Mouse (Mus musculus): ENCODE results near the gene Clca4b. TPM values are rescaled to one million over a fixed set of nuclear protein-coding genes. Genes with fewer than 3 reads are reported as not detected.

Clca4b gene
- polyA plus RNA-seq (2014; fragmentation: Nextera tagmentation; extraction: Ambion mirVana), result not detected in 2 replicates

GRCm38 (mm10) chr3:144932335-144932734 lies at the start of gene Clca4b:
Gene Clca4b, minus strand, starts transcription at chr3:144932529.
- H3K4me1 ChIP-seq (replicated peaks; ENCODE audit: control insufficient read depth, insufficient read depth, low read length), result no peaks in the 10 kb centered on the region
- no peak within 1 kb of the TSS for H3K9ac ChIP-seq (ENCODE audit: low read depth, low read length)
- H3K9me3 ChIP-seq (ENCODE audit: control insufficient read depth, low read length), result no peaks in the 10 kb centered on the region
- no peak within 1 kb of the TSS for H3K4me2 ChIP-seq
- H3K4me3 ChIP-seq (ENCODE audit: low read depth, low read length), result no peak within 1 kb of the TSS
- H3K36me3 ChIP-seq (ENCODE audit: control insufficient read depth, insufficient read depth, low read length), result no peaks in the 10 kb centered on the region
- no peak within 1 kb of the TSS for H3K27ac ChIP-seq (ENCODE audit: low read depth, low read length)
- no peaks in the 10 kb centered on the region for H3K27me3 ChIP-seq (replicated peaks; ENCODE audit: control insufficient read depth, insufficient read depth, low read length)
- ATAC-seq (replicated peaks; ENCODE audit: low FRiP score) (no peak), DNase-seq (ENCODE audit: low spot score) (no peak)

GRCm38 (mm10) chr3:144980551-144980950 lies 48.2 kb upstream of the Clca4b start:
- ATAC-seq (replicated peaks; ENCODE audit: low FRiP score) (no peak), DNase-seq (ENCODE audit: low spot score) (no peak)
- no peaks in the 10 kb centered on the region for H3K27me3 ChIP-seq (replicated peaks; ENCODE audit: control insufficient read depth, insufficient read depth, low read length)
- no peaks in the 10 kb centered on the region for H3K4me1 ChIP-seq (replicated peaks; ENCODE audit: control insufficient read depth, insufficient read depth, low read length)
- H3K36me3 ChIP-seq (ENCODE audit: control insufficient read depth, insufficient read depth, low read length), result no peaks in the 10 kb centered on the region
- no peak overlapping the region for H3K9ac ChIP-seq (ENCODE audit: low read depth, low read length)
- no peak overlapping the region for H3K4me3 ChIP-seq (ENCODE audit: low read depth, low read length)
- no peaks in the 10 kb centered on the region for H3K9me3 ChIP-seq (ENCODE audit: control insufficient read depth, low read length)
- 85% methylated on average over 6 of the region's 6 CpGs for WGBS
- no peak overlapping the region for H3K27ac ChIP-seq (ENCODE audit: low read depth, low read length)
- H3K4me2 ChIP-seq, result no peak overlapping the region

- 53% methylated on average over 4 of the region's 4 CpGs for WGBS
- no peaks in the 10 kb centered on the region for H3K9me3 ChIP-seq (ENCODE audit: control insufficient read depth, low read length)
- H3K36me3 ChIP-seq (ENCODE audit: control insufficient read depth, insufficient read depth, low read length), result no peaks in the 10 kb centered on the region
- H3K9ac ChIP-seq (ENCODE audit: low read depth, low read length), result no peak overlapping the region
- no peak overlapping the region for H3K4me2 ChIP-seq
- no peak overlapping the region for H3K4me3 ChIP-seq (ENCODE audit: low read depth, low read length)
- no peak for ATAC-seq (replicated peaks; ENCODE audit: low FRiP score)
- H3K4me1 ChIP-seq (replicated peaks; ENCODE audit: control insufficient read depth, insufficient read depth, low read length), result no peaks in the 10 kb centered on the region
- H3K27ac ChIP-seq (ENCODE audit: low read depth, low read length), result no peak overlapping the region
- H3K27me3 ChIP-seq (replicated peaks; ENCODE audit: control insufficient read depth, insufficient read depth, low read length), result no peaks in the 10 kb centered on the region
- DNase-seq (ENCODE audit: low spot score), result no peak
Measured at GRCm38 (mm10) chr3:144977631-144978030, 45.3 kb upstream of the Clca4b start.

- Histone ChIP-seq H3K27ac (ENCODE audit: low read depth, low read length) (no peak overlapping the region), H3K4me3 (ENCODE audit: low read depth, low read length) (no peak overlapping the region), H3K9ac (ENCODE audit: low read depth, low read length) (no peak overlapping the region), H3K36me3 (ENCODE audit: control insufficient read depth, insufficient read depth, low read length) (no peaks in the 10 kb centered on the region), H3K4me2 (no peak overlapping the region), H3K9me3 (ENCODE audit: control insufficient read depth, low read length) (no peaks in the 10 kb centered on the region), H3K4me1 (replicated peaks; ENCODE audit: control insufficient read depth, insufficient read depth, low read length) (no peaks in the 10 kb centered on the region), H3K27me3 (replicated peaks; ENCODE audit: control insufficient read depth, insufficient read depth, low read length) (no peaks in the 10 kb centered on the region)
- 63% methylated on average over 1 of the region's 1 CpGs for WGBS
- no peak for ATAC-seq (replicated peaks; ENCODE audit: low FRiP score)
- no peak for DNase-seq (ENCODE audit: low spot score)
Measured at GRCm38 (mm10) chr3:144976091-144976490, 43.8 kb upstream of the Clca4b start.

- Histone ChIP-seq H3K4me3 (ENCODE audit: low read depth, low read length) (no peak within 1 kb of the TSS), H3K9ac (ENCODE audit: low read depth, low read length) (no peak within 1 kb of the TSS), H3K4me2 (no peak within 1 kb of the TSS), H3K4me1 (replicated peaks; ENCODE audit: control insufficient read depth, insufficient read depth, low read length) (no peaks in the 10 kb centered on the region), H3K27me3 (replicated peaks; ENCODE audit: control insufficient read depth, insufficient read depth, low read length) (no peaks in the 10 kb centered on the region), H3K9me3 (ENCODE audit: control insufficient read depth, low read length) (no peaks in the 10 kb centered on the region), H3K36me3 (ENCODE audit: control insufficient read depth, insufficient read depth, low read length) (no peaks in the 10 kb centered on the region), H3K27ac (ENCODE audit: low read depth, low read length) (no peak within 1 kb of the TSS)
- no peak for ATAC-seq (replicated peaks; ENCODE audit: low FRiP score)
- no peak for DNase-seq (ENCODE audit: low spot score)
Measured at GRCm38 (mm10) chr3:144974945-144975344, 42.6 kb upstream of the Clca4b start, which contains the start of gene Clca4a. Gene Clca4a, minus strand, starts transcription at chr3:144975045.

GRCm38 (mm10) chr3:144971553-144972270 lies 39.4 kb upstream of the Clca4b start:
- H3K36me3 ChIP-seq (ENCODE audit: control insufficient read depth, insufficient read depth, low read length), result no peaks in the 10 kb centered on the region
- ATAC-seq (replicated peaks; ENCODE audit: low FRiP score) (no peak), DNase-seq (ENCODE audit: low spot score) (no peak)
- WGBS, result 78% methylated on average over 9 of the region's 9 CpGs
- no peaks in the 10 kb centered on the region for H3K9me3 ChIP-seq (ENCODE audit: control insufficient read depth, low read length)
- H3K4me3 ChIP-seq (ENCODE audit: low read depth, low read length), result no peak overlapping the region
- H3K9ac ChIP-seq (ENCODE audit: low read depth, low read length), result no peak overlapping the region
- no peak overlapping the region for H3K4me2 ChIP-seq
- no peaks in the 10 kb centered on the region for H3K4me1 ChIP-seq (replicated peaks; ENCODE audit: control insufficient read depth, insufficient read depth, low read length)
- no peaks in the 10 kb centered on the region for H3K27me3 ChIP-seq (replicated peaks; ENCODE audit: control insufficient read depth, insufficient read depth, low read length)
- no peak overlapping the region for H3K27ac ChIP-seq (ENCODE audit: low read depth, low read length)

GRCm38 (mm10) chr3:144969755-144970154 lies 37.4 kb upstream of the Clca4b start:
- Histone ChIP-seq H3K27me3 (replicated peaks; ENCODE audit: control insufficient read depth, insufficient read depth, low read length) (no peaks in the 10 kb centered on the region), H3K27ac (ENCODE audit: low read depth, low read length) (no peak overlapping the region), H3K4me1 (replicated peaks; ENCODE audit: control insufficient read depth, insufficient read depth, low read length) (no peaks in the 10 kb centered on the region), H3K9ac (ENCODE audit: low read depth, low read length) (no peak overlapping the region), H3K36me3 (ENCODE audit: control insufficient read depth, insufficient read depth, low read length) (no peaks in the 10 kb centered on the region), H3K4me3 (ENCODE audit: low read depth, low read length) (no peak overlapping the region), H3K4me2 (no peak overlapping the region), H3K9me3 (ENCODE audit: control insufficient read depth, low read length) (no peaks in the 10 kb centered on the region)
- ATAC-seq (replicated peaks; ENCODE audit: low FRiP score) (no peak), DNase-seq (ENCODE audit: low spot score) (no peak)
- WGBS, result 73% methylated on average over 1 of the region's 1 CpGs

- Histone ChIP-seq H3K9me3 (ENCODE audit: control insufficient read depth, low read length) (no peaks in the 10 kb centered on the region), H3K4me3 (ENCODE audit: low read depth, low read length) (no peak overlapping the region), H3K4me1 (replicated peaks; ENCODE audit: control insufficient read depth, insufficient read depth, low read length) (no peaks in the 10 kb centered on the region), H3K27me3 (replicated peaks; ENCODE audit: control insufficient read depth, insufficient read depth, low read length) (no peaks in the 10 kb centered on the region), H3K4me2 (no peak overlapping the region), H3K9ac (ENCODE audit: low read depth, low read length) (no peak overlapping the region), H3K27ac (ENCODE audit: low read depth, low read length) (no peak overlapping the region), H3K36me3 (ENCODE audit: control insufficient read depth, insufficient read depth, low read length) (no peaks in the 10 kb centered on the region)
- ATAC-seq (replicated peaks; ENCODE audit: low FRiP score), result no peak
- no peak for DNase-seq (ENCODE audit: low spot score)
- WGBS, result 54% methylated on average over 4 of the region's 4 CpGs
Measured at GRCm38 (mm10) chr3:144966074-144966473, 33.7 kb upstream of the Clca4b start.

- no peak for DNase-seq (ENCODE audit: low spot score)
- H3K4me2 ChIP-seq, result no peak overlapping the region
- ATAC-seq (replicated peaks; ENCODE audit: low FRiP score), result no peak
- WGBS, result 60% methylated on average over 4 of the region's 4 CpGs
- H3K4me1 ChIP-seq (replicated peaks; ENCODE audit: control insufficient read depth, insufficient read depth, low read length), result no peaks in the 10 kb centered on the region
- no peaks in the 10 kb centered on the region for H3K9me3 ChIP-seq (ENCODE audit: control insufficient read depth, low read length)
- H3K27me3 ChIP-seq (replicated peaks; ENCODE audit: control insufficient read depth, insufficient read depth, low read length), result no peaks in the 10 kb centered on the region
- no peak overlapping the region for H3K27ac ChIP-seq (ENCODE audit: low read depth, low read length)
- no peak overlapping the region for H3K4me3 ChIP-seq (ENCODE audit: low read depth, low read length)
- no peak overlapping the region for H3K9ac ChIP-seq (ENCODE audit: low read depth, low read length)
- H3K36me3 ChIP-seq (ENCODE audit: control insufficient read depth, insufficient read depth, low read length), result no peaks in the 10 kb centered on the region
Measured at GRCm38 (mm10) chr3:144950829-144951228, 18.5 kb upstream of the Clca4b start.
